Mouse (Mus musculus) stomach, postnatal 0 days (tissue): ENCODE data around the gene Srp54c.

ENCODE experiments used
- CTCF ChIP-seq: IDR thresholded peaks from 2 replicates; pipeline ENCODE4 v1.5.1; 2016; ENCODE audit warnings: antibody characterized with exemption, low read depth, mild to moderate bottlenecking, moderate library complexity
- EP300 ChIP-seq: optimal IDR thresholded peaks from 2 replicates; pipeline ENCODE3; 2016; ENCODE audit warnings: antibody characterized with exemption

DNA sequence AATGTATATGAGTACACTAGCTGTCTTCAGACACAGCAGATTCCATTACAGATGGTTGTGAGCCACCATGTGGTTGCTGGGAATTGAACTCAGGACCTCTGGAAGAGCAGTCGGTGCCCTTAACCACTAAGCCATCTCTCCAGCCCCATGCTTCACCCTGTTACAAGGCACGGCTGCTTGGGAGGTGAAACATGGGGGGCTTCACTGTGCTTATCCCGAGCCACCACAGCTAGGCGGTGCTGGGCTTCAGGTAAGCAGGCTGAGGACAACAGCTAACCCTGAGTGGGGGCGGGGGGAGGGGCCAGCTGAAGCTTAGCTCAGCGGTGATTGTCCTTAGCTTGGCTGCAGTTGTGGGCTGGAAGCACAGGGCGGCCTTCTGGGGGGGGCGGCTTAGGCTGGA lies 79.5 kb downstream of the Srp54c start:
- TF ChIP-seq EP300 = no peak
- TF ChIP-seq CTCF = no peak
